Mouse (Mus musculus) lung, adult 2 months (tissue): ENCODE results near the gene Hs3st4.

Source experiments
- CTCF ChIP-seq: fragments of 200-500 bp; IDR thresholded peaks from 2 replicates; pipeline ENCODE4 v1.5.1; 2011; ENCODE audit warnings: mild to moderate bottlenecking, low read length, control low read depth; ENCODE audit not compliant: insufficient read depth
- POLR2A ChIP-seq: fragments of 200-500 bp; IDR thresholded peaks from 2 replicates; pipeline ENCODE4 v1.6.1; 2011; ENCODE audit warnings: low read depth, mild to moderate bottlenecking, control low read depth, low read length, borderline replicate concordance; ENCODE audit errors: extremely low read depth

- TF ChIP-seq CTCF (no peak), POLR2A (no peak)
These were observed 18.0 kb upstream of the Hs3st4 start for GRCm38 (mm10) chr7:123964559-123965142.
